Mouse (Mus musculus) stomach, postnatal 0 days (tissue): ENCODE results near the gene Hnrnpl. TPM values are rescaled to one million over a fixed set of nuclear protein-coding genes. Genes with fewer than 3 reads are reported as not detected.

Experiments used
- ATAC-seq: fragments of 200-750 bp; cut with Nextera tagmentation; 2 replicates; pipeline ENCODE4 v1.8.0; 2017; ENCODE audit not compliant: low FRiP score, low TSS enrichment
- DNase-seq: peaks from one replicate; pipeline ENCODE4 v3.0.0-alpha.2; 2016; ENCODE audit warnings: low spot score
- H3K27ac ChIP-seq: fragments of 300-500 bp; sonication (generic); replicated peaks from 2 replicates; pipeline ENCODE4 v1.5.1; 2014; ENCODE audit warnings: mild to moderate bottlenecking, control low read depth
- H3K27me3 ChIP-seq: fragments of 300-500 bp; sonication (generic); 2 replicates; pipeline ENCODE4 v1.6.1; 2014; ENCODE audit warnings: low read length; ENCODE audit not compliant: control insufficient read depth, insufficient read depth
- H3K36me3 ChIP-seq: fragments of 300-500 bp; sonication (generic); 2 replicates; pipeline ENCODE4 v1.6.1; 2014; ENCODE audit warnings: low read length, mixed read lengths; ENCODE audit not compliant: control insufficient read depth, insufficient read depth
- H3K4me1 ChIP-seq: fragments of 300-500 bp; sonication (generic); replicated peaks from 2 replicates; pipeline ENCODE4 v1.6.1; 2014; ENCODE audit warnings: antibody characterized with exemption; ENCODE audit not compliant: control insufficient read depth, insufficient read depth
- H3K4me2 ChIP-seq: fragments of 300-500 bp; sonication (generic); replicated peaks from 2 replicates; pipeline ENCODE4 v1.6.1; 2014; ENCODE audit warnings: low read depth, mild to moderate bottlenecking, control low read depth, moderate library complexity
- H3K4me3 ChIP-seq: fragments of 300-500 bp; sonication (generic); 2 replicates; pipeline ENCODE4 v1.5.1; 2014; ENCODE audit warnings: low read depth, low read length, control low read depth
- H3K9ac ChIP-seq: fragments of 300-500 bp; sonication (generic); 2 replicates; pipeline ENCODE4 v1.6.1; 2014; ENCODE audit warnings: mild to moderate bottlenecking, low read length, control low read depth, mixed read lengths
- H3K9me3 ChIP-seq: fragments of 300-500 bp; sonication (generic); 2 replicates; pipeline ENCODE4 v1.6.1; 2016; ENCODE audit warnings: low read length; ENCODE audit not compliant: control insufficient read depth
- CTCF ChIP-seq: IDR thresholded peaks from 2 replicates; pipeline ENCODE4 v1.5.1; 2016; ENCODE audit warnings: antibody characterized with exemption, low read depth, mild to moderate bottlenecking, moderate library complexity
- EP300 ChIP-seq: optimal IDR thresholded peaks from 2 replicates; pipeline ENCODE3; 2016; ENCODE audit warnings: antibody characterized with exemption
- WGBS: fragments of 180-500 bp; shearing (Covaris S2); extraction: QIAGEN DNeasy Blood & Tissue Kit; methylation state at CpG from one replicate; pipeline ENCODE4 v1.1.7; 2014; 5-methylcytosine and 5-hydroxymethylcytosine counted together
- polyA plus RNA-seq: library from polyadenylated mRNA; unstranded; fragments of >200 nt; fragmentation: Nextera tagmentation; extraction: Ambion mirVana; gene quantifications from 2 replicates; pipeline ENCODE4 v1.2.1, GENCODE M21; 2015

Hnrnpl gene
- polyA plus RNA-seq, 1 experiment from 2014 or later: 156 TPM

DNA sequence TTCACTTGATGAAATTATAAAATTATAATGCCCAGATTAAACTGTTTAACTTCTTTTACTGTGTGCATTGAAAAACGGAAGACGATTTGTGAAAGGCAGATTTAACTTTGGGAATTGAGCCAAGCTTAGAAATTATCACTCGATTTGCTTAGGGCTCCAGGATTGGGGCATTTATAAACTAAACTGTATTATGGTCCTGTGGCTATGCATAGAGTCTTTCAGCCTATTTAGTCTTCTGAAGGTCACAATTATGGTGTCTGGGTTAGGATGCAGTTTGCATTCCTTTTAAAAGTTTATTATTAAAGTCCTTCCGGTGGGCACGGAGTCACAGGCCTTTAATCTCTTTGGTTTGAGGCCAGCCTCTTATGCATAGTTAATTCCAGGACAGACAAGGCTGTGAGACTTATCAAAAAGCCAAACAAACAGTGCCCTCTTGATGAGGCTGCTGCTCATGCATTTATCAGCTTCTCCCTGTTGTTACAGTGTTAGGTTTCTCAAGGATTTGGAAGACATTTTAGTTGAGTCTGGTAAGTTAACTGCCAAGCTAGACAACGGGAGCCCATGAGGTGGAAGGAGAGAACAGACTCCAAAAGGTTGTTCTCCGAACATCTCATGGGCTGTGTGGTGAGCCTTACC lies 3.4 kb downstream of the Hnrnpl start:
- Histone ChIP-seq H3K9ac (peak overlapping the region; percentile 95), H3K27ac (peak overlapping the region; percentile 99), H3K9me3 (no peaks in the 10 kb centered on the region), H3K4me3 (peak overlapping the region; percentile 87), H3K27me3 (no peaks in the 10 kb centered on the region), H3K4me1 (peaks cover 14% of the 10 kb centered on the region), H3K36me3 (peaks cover 36% of the 10 kb centered on the region), H3K4me2 (peak overlapping the region; percentile 80)
- WGBS: 2% methylated on average over 7 of the region's 7 CpGs
- ATAC-seq (no peak), DNase-seq (no peak)
- TF ChIP-seq EP300: no peak
- 0 out of 2 replicates have a peak, but pooled peaks have one; percentile 19 for TF ChIP-seq CTCF

DNA sequence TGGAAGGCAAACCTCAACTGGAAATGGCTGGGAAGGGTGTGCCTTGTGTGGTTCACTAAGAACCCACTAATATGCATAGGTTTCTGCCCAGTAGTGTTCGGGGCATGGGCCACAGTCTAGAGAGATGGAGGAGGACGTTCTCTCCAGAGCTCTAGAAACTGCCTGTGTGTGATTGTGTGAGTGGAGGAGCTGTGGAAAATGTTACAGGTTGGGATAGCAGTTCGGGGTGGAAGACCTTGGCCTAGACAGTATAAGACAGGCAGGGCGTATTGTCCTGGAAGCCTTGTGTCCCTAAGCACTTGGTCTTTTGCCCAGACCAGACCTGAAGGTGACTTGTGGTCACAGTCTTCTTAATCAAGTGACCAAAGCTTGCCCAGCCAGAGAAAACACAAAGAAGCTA lies 4.1 kb downstream of the Hnrnpl start:
- 45% methylated on average over 4 of the region's 4 CpGs for WGBS
- Histone ChIP-seq H3K27me3 (no peaks in the 10 kb centered on the region), H3K9me3 (no peaks in the 10 kb centered on the region), H3K36me3 (peaks cover 41% of the 10 kb centered on the region), H3K4me2 (peak overlapping the region; percentile 80), H3K4me1 (peaks cover 14% of the 10 kb centered on the region), H3K4me3 (peak overlapping the region; percentile 87), H3K9ac (peak overlapping the region; percentile 95), H3K27ac (peak overlapping the region; percentile 99)
- peak; percentile 15 for DNase-seq
- TF ChIP-seq CTCF (no peak), EP300 (no peak)
- ATAC-seq: no peak

DNA sequence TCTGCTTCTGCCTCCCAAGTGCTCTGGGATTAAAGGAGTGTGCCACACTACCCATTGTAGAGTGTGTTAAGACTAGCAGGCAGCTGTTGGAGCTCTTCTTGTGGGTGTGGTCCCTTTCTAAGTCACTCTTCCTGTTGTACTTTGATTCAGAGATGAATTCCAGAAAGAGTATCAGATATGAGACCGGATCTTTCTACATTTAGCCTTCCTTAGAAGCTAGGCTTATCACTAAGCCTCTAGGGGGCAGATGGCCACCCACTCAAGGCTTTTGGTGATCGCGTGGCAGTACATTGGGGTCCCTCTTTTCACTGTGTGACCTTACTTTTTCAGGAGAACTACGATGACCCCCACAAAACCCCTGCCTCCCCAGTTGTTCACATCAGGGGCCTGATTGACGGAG lies 4.6 kb downstream of the Hnrnpl start:
- TF ChIP-seq CTCF (peak; percentile 57), EP300 (no peak)
- H3K4me1 ChIP-seq: peaks cover 10% of the 10 kb centered on the region

DNA sequence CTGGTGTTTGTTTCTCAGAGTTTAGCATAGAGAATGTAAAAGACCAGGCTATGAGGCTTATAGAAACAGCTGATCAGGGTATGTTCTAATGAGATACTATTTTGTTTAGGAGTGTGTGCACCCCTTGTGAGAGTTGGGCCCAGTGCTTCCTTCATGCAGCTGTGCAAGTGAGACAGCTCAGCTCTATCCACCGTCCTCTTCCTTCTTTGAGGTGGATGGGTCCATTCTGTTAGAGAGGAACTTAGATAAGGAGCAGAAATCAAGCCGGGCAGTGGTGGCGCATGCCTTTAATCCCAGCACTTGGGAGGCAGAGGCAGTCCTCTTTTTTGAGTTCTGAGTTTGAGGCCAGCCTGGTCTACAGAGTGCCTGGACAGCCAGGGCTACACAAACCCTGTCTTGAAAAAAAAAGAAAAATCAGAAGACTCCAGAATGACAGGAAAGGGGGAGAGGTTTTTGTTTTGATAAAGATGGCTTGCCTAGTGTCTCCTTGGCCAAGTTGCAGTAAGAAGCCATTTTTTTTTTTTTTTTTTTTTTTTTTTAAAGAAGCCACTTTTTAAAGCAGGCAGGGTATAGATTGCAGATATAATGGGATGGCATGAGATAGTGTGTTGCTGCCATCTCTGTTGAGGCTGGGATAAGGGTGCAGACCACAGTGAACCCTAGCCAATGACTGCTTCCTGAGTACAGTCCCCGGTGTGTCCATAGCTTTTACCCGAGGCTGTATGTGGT lies 6.1 kb downstream of the Hnrnpl start:
- WGBS: 80% methylated on average over 5 of the region's 5 CpGs
- peaks cover 7% of the 10 kb centered on the region for H3K4me1 ChIP-seq
- no peak overlapping the region for H3K4me3 ChIP-seq
- no peaks in the 10 kb centered on the region for H3K9me3 ChIP-seq
- ATAC-seq (no peak), DNase-seq (no peak)
- H3K9ac ChIP-seq: no peak overlapping the region
- no peak overlapping the region for H3K4me2 ChIP-seq
- no peaks in the 10 kb centered on the region for H3K27me3 ChIP-seq
- no peak for TF ChIP-seq EP300
- no peak for TF ChIP-seq CTCF
- H3K27ac ChIP-seq: no peak overlapping the region
- peaks cover 54% of the 10 kb centered on the region for H3K36me3 ChIP-seq

More for the DNA sequence above, 4.6 kb downstream of the Hnrnpl start:
- Histone ChIP-seq H3K36me3 (peaks cover 45% of the 10 kb centered on the region), H3K9ac (0 out of 2 replicates have a peak overlapping the region, but pooled peaks have one; percentile 4), H3K4me3 (no peak overlapping the region; the same call in 1 of the 2 replicates), H3K4me2 (peak overlapping the region; percentile 80), H3K27me3 (no peaks in the 10 kb centered on the region), H3K9me3 (no peaks in the 10 kb centered on the region), H3K27ac (no peak overlapping the region; the same call in 1 of the 2 replicates)
- 52% methylated on average over 5 of the region's 5 CpGs for WGBS
- DNase-seq (peak; percentile 14), ATAC-seq (no peak)

DNA sequence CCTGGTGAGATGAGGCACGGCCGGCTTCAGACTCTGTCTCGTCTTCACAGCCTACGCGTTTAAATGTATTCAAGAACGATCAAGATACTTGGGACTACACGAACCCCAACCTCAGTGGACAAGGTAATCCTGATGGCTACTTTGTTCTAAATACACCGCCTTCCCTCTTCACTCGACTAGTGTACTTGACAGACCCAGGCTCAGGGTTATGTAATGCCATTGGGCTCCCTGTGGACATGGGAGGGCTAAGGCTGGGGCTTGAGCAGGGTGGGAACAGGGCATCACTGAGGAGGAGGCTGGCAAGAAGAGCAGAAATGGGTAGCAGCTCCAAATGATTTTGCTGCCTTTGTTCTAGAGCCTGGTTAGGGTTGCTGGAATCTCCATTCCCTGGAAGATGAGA lies 6.9 kb downstream of the Hnrnpl start:
- Histone ChIP-seq H3K4me1 (peaks cover 7% of the 10 kb centered on the region), H3K4me3 (no peak overlapping the region), H3K27me3 (no peaks in the 10 kb centered on the region), H3K27ac (0 out of 2 replicates have a peak overlapping the region, but pooled peaks have one; percentile 24), H3K9me3 (no peaks in the 10 kb centered on the region), H3K4me2 (no peak overlapping the region), H3K36me3 (peaks cover 59% of the 10 kb centered on the region), H3K9ac (peak overlapping the region; percentile 13; the same call in 1 of the 2 replicates)
- WGBS: 79% methylated on average over 9 of the region's 9 CpGs
- no peak for TF ChIP-seq EP300
- no peak for TF ChIP-seq CTCF
- ATAC-seq: no peak
- no peak for DNase-seq

DNA sequence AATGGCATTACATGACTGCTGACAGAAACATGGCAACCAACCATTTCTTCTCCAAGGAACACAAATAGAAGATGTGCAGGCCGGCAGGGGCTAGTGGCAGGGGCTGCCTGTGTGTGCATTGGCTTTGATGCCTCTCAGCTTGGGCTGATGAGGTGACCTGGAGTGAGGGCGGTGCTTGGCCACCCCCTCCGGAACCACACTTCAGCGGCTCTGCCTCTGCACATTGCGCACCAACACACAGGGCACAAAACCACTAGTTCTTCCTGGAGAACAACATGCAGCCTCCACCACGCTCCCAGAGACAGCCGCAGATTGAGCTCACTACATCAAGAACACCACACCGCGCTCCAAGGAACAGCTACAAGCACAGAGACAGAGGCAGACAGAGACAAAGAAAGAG lies 7.9 kb downstream of the Hnrnpl start:
- DNase-seq (no peak), ATAC-seq (no peak)
- H3K4me1 ChIP-seq: peaks cover 7% of the 10 kb centered on the region
- WGBS: 78% methylated on average over 9 of the region's 9 CpGs
- H3K9ac ChIP-seq: no peak overlapping the region
- peaks cover 68% of the 10 kb centered on the region for H3K36me3 ChIP-seq
- no peak overlapping the region for H3K27ac ChIP-seq
- H3K9me3 ChIP-seq: no peaks in the 10 kb centered on the region
- no peaks in the 10 kb centered on the region for H3K27me3 ChIP-seq
- no peak overlapping the region for H3K4me3 ChIP-seq
- TF ChIP-seq EP300 (no peak), CTCF (no peak)
- H3K4me2 ChIP-seq: no peak overlapping the region
